Mouse (Mus musculus): ENCODE measurements around the gene Pawr. TPM values are rescaled to one million over a fixed set of nuclear protein-coding genes. Genes with fewer than 3 reads are reported as not detected.

Gene Pawr
- 157 and 164 TPM in 2 replicates for polyA plus RNA-seq (2011; ENCODE audit: insufficient read depth, insufficient read length, low read depth, missing spikeins)

DNA sequence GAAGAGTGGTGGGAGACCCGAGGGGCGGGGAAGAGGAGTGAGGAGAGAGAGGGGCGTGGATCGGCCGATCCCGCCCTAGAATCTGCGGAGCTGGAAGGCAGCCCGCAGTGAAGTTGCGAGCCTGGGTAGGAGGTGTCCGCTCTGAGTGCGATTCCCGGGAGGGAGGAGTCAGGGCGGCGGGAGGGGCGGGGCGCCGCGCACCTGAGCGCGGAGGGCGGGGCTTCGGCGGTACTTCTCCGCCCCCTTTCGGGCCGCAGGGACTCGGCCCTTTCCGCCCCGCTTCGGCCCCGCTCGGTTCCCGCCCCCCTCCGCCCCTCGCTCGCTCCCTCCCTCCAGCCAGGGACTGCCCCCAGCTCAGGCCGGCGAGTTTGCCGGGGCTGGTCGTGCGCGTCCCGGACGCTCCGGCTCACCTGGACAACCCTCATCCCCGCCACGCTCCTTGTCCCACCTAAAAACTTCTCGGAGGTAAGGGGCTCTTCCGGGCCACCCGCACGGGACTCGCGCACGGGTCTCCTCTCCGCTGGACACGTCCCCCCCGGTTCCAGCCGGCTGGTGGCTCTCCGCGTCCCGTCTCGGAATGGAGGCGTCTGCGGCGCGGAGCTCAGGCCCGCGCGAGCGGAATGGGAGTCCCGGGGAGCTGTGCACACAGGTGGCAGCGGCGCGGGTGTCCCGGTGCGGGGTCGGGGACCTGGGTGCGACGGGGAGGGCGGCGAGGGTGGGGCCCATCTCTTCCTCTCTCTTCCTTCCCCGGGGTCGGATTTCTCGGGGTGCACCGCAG is at the start of gene Pawr:
Gene Pawr, plus strand, starts transcription at position 338 of the 778 bp plus-strand sequence.
- Histone ChIP-seq H3K4me3 (ENCODE audit: low read depth, low read length) (peak within 1 kb of the TSS; percentile 86), H3K4me1 (ENCODE audit: control insufficient read depth, insufficient read depth, low read length) (no peaks in the 10 kb centered on the region), H3K27me3 (ENCODE audit: control insufficient read depth, insufficient read depth, low read length, poor library complexity, severe bottlenecking) (no peaks in the 10 kb centered on the region), H3K9ac (ENCODE audit: low read depth, poor library complexity, severe bottlenecking) (peak within 1 kb of the TSS; percentile 97), H3K9me3 (replicated peaks; ENCODE audit: control insufficient read depth, insufficient read depth, low read length, poor library complexity, severe bottlenecking) (no peaks in the 10 kb centered on the region), H3K36me3 (ENCODE audit: control insufficient read depth, insufficient read depth, low read length, poor library complexity, severe bottlenecking) (peaks cover 10% of the 10 kb centered on the region), H3K27ac (ENCODE audit: insufficient read depth, low read length) (peak within 1 kb of the TSS; percentile 47)
- TF ChIP-seq EP300 (IDR thresholded peaks at IDR 0.05; ENCODE audit: insufficient read depth, low read depth, low read length), result no peak; the same call in 1 of the 2 replicates
- peak; percentile 51 for TF ChIP-seq POLR2A (IDR thresholded peaks at IDR 0.05; ENCODE audit: insufficient read depth, low read length)

DNA sequence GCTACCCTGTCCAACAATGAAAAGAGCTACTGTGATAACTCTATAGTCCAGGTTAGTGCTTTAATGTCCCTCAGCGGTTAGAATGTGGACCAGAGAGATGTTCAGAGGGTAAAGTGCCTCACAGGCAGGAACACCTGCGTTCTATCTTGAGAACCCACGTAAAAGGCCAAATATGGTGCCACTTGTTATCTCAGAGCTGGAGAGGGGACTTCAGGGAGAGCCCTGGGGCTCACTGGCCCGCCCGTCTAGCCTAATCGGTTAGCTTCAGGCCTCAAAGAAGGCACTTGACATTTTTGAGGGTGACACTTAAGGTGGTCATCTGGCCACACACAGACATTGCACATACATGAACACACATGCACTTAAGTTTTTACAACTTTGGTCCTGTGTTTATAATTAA is 49.6 kb upstream of the Pawr start:
- TF ChIP-seq POLR2A (IDR thresholded peaks at IDR 0.05; ENCODE audit: insufficient read depth, low read length) (no peak), EP300 (IDR thresholded peaks at IDR 0.05; ENCODE audit: insufficient read depth, low read depth, low read length) (no peak), CTCF (IDR thresholded peaks at IDR 0.05; ENCODE audit: low read depth, low read length) (no peak)
- H3K4me3 ChIP-seq (ENCODE audit: low read depth, low read length), result no peak overlapping the region
- no peaks in the 10 kb centered on the region for H3K4me1 ChIP-seq (ENCODE audit: control insufficient read depth, insufficient read depth, low read length)
- no peak overlapping the region for H3K27ac ChIP-seq (ENCODE audit: insufficient read depth, low read length)
- no peaks in the 10 kb centered on the region for H3K27me3 ChIP-seq (ENCODE audit: control insufficient read depth, insufficient read depth, low read length, poor library complexity, severe bottlenecking)
- H3K36me3 ChIP-seq (ENCODE audit: control insufficient read depth, insufficient read depth, low read length, poor library complexity, severe bottlenecking), result peaks cover 9% of the 10 kb centered on the region; the same call in 1 of the 2 replicates
- H3K9me3 ChIP-seq (replicated peaks; ENCODE audit: control insufficient read depth, insufficient read depth, low read length, poor library complexity, severe bottlenecking), result peaks cover 19% of the 10 kb centered on the region
- no peak overlapping the region for H3K9ac ChIP-seq (ENCODE audit: low read depth, poor library complexity, severe bottlenecking)

DNA sequence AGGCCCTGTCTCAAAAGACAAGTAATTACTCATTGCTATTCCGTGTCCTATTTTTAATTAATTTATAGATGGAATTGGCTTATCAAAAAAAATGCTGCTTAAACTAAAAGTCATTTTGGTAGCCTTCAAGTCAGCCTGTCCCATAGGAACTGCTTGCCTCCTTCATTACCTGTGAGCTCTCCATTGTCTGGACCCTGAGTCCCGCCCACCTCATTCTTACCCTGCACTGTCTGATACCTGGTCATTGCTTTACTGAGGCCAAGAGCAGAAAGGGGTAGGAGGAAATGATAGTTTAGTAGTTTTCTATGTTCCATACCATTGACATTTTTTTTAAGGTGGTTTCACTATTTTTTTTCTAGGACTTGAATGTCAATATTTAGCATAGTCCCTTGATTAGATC is 48.5 kb upstream of the Pawr start:
- no peak overlapping the region for H3K4me3 ChIP-seq (ENCODE audit: low read depth, low read length)
- no peak overlapping the region for H3K27ac ChIP-seq (ENCODE audit: insufficient read depth, low read length)
- H3K36me3 ChIP-seq (ENCODE audit: control insufficient read depth, insufficient read depth, low read length, poor library complexity, severe bottlenecking), result 0 out of 2 replicates have a peak, but pooled peaks cover 7% of the 10 kb centered on the region
- no peaks in the 10 kb centered on the region for H3K4me1 ChIP-seq (ENCODE audit: control insufficient read depth, insufficient read depth, low read length)
- H3K9ac ChIP-seq (ENCODE audit: low read depth, poor library complexity, severe bottlenecking), result no peak overlapping the region
- H3K27me3 ChIP-seq (ENCODE audit: control insufficient read depth, insufficient read depth, low read length, poor library complexity, severe bottlenecking), result no peaks in the 10 kb centered on the region
- peaks cover 19% of the 10 kb centered on the region for H3K9me3 ChIP-seq (replicated peaks; ENCODE audit: control insufficient read depth, insufficient read depth, low read length, poor library complexity, severe bottlenecking)
- TF ChIP-seq CTCF (IDR thresholded peaks at IDR 0.05; ENCODE audit: low read depth, low read length), result no peak
- no peak for TF ChIP-seq POLR2A (IDR thresholded peaks at IDR 0.05; ENCODE audit: insufficient read depth, low read length)
- no peak for TF ChIP-seq EP300 (IDR thresholded peaks at IDR 0.05; ENCODE audit: insufficient read depth, low read depth, low read length)

DNA sequence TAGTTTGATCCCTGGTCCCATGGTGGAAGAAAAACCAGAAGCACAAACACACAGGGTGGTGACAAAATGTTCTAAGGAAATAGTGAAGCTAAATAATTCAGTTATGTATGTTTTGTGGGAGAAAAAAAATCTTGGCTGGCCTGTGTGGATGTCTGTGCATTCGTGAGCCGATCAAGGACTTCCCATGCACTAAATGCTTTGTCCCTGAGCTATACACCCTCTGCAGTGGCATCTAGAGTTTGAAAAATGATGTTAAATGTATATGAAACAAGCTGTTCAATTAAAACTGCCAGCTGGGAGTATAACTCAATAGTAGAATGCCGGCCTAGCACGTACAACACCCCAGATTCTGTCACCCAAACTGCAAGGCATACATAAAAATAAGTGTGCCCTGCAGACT is 48.1 kb upstream of the Pawr start:
- TF ChIP-seq EP300 (IDR thresholded peaks at IDR 0.05; ENCODE audit: insufficient read depth, low read depth, low read length), result no peak
- TF ChIP-seq POLR2A (IDR thresholded peaks at IDR 0.05; ENCODE audit: insufficient read depth, low read length), result no peak
- TF ChIP-seq CTCF (IDR thresholded peaks at IDR 0.05; ENCODE audit: low read depth, low read length), result no peak
- 0 out of 2 replicates have a peak, but pooled peaks cover 7% of the 10 kb centered on the region for H3K36me3 ChIP-seq (ENCODE audit: control insufficient read depth, insufficient read depth, low read length, poor library complexity, severe bottlenecking)
- H3K27ac ChIP-seq (ENCODE audit: insufficient read depth, low read length), result peak overlapping the region; percentile 51
- H3K4me1 ChIP-seq (ENCODE audit: control insufficient read depth, insufficient read depth, low read length), result no peaks in the 10 kb centered on the region
- H3K27me3 ChIP-seq (ENCODE audit: control insufficient read depth, insufficient read depth, low read length, poor library complexity, severe bottlenecking), result no peaks in the 10 kb centered on the region
- H3K9me3 ChIP-seq (replicated peaks; ENCODE audit: control insufficient read depth, insufficient read depth, low read length, poor library complexity, severe bottlenecking), result peaks cover 19% of the 10 kb centered on the region
- H3K4me3 ChIP-seq (ENCODE audit: low read depth, low read length), result no peak overlapping the region
- no peak overlapping the region for H3K9ac ChIP-seq (ENCODE audit: low read depth, poor library complexity, severe bottlenecking)

DNA sequence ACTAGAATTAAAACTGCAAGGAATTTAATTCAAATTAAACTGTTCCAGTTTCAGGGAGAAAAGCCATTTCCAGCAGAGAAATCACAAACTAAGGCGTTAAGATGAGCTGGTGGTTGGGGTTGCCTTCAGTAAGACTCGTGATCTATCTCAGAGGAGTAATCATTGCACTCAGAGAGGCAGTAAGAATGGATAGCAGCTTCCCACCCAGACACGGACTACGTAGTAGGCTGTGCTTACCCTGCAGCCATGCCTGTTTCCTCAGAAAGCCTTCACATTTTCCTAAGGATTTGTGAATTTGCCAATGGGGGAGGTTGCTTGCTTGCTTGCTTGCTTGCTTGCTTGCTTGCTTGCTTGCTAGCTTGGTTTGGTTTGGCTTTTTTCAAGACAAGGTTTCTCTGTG is 47.5 kb upstream of the Pawr start:
- H3K4me1 ChIP-seq (ENCODE audit: control insufficient read depth, insufficient read depth, low read length), result no peaks in the 10 kb centered on the region
- peak overlapping the region; percentile 51; the same call in 1 of the 2 replicates for H3K27ac ChIP-seq (ENCODE audit: insufficient read depth, low read length)

DNA sequence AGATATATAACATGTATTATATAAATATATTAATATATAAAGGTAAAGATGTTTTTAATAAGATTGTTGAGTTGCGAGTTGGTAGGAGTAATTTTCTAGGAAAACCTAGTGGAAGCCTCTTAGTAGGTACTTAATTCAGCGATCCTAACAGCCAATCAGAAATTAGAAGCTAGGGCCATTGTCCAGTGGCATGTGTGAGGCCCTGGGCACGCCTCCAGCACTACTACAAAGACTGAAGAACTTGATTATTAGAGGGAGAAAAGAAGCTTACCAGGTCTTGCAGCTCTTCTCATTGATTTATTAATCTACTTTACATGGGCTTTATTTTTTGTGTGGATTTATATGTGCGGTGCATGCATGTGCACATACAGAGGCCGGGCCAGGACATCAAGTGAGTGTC is 46.9 kb upstream of the Pawr start:
- Histone ChIP-seq H3K36me3 (ENCODE audit: control insufficient read depth, insufficient read depth, low read length, poor library complexity, severe bottlenecking) (0 out of 2 replicates have a peak, but pooled peaks cover 4% of the 10 kb centered on the region), H3K4me1 (ENCODE audit: control insufficient read depth, insufficient read depth, low read length) (no peaks in the 10 kb centered on the region), H3K9ac (ENCODE audit: low read depth, poor library complexity, severe bottlenecking) (no peak overlapping the region), H3K27me3 (ENCODE audit: control insufficient read depth, insufficient read depth, low read length, poor library complexity, severe bottlenecking) (no peaks in the 10 kb centered on the region), H3K9me3 (replicated peaks; ENCODE audit: control insufficient read depth, insufficient read depth, low read length, poor library complexity, severe bottlenecking) (peaks cover 19% of the 10 kb centered on the region), H3K4me3 (ENCODE audit: low read depth, low read length) (no peak overlapping the region), H3K27ac (ENCODE audit: insufficient read depth, low read length) (peak overlapping the region; percentile 99)
- no peak for TF ChIP-seq EP300 (IDR thresholded peaks at IDR 0.05; ENCODE audit: insufficient read depth, low read depth, low read length)
- no peak for TF ChIP-seq POLR2A (IDR thresholded peaks at IDR 0.05; ENCODE audit: insufficient read depth, low read length)
- no peak for TF ChIP-seq CTCF (IDR thresholded peaks at IDR 0.05; ENCODE audit: low read depth, low read length)

More for the DNA sequence above, 47.5 kb upstream of the Pawr start:
- Histone ChIP-seq H3K9ac (ENCODE audit: low read depth, poor library complexity, severe bottlenecking) (no peak overlapping the region), H3K27me3 (ENCODE audit: control insufficient read depth, insufficient read depth, low read length, poor library complexity, severe bottlenecking) (no peaks in the 10 kb centered on the region), H3K9me3 (replicated peaks; ENCODE audit: control insufficient read depth, insufficient read depth, low read length, poor library complexity, severe bottlenecking) (peaks cover 19% of the 10 kb centered on the region), H3K36me3 (ENCODE audit: control insufficient read depth, insufficient read depth, low read length, poor library complexity, severe bottlenecking) (0 out of 2 replicates have a peak, but pooled peaks cover 7% of the 10 kb centered on the region), H3K4me3 (ENCODE audit: low read depth, low read length) (no peak overlapping the region)
- TF ChIP-seq POLR2A (IDR thresholded peaks at IDR 0.05; ENCODE audit: insufficient read depth, low read length) (no peak), EP300 (IDR thresholded peaks at IDR 0.05; ENCODE audit: insufficient read depth, low read depth, low read length) (no peak), CTCF (IDR thresholded peaks at IDR 0.05; ENCODE audit: low read depth, low read length) (no peak)

All from ES-Bruce4 (cell line).